Mouse (Mus musculus): ENCODE results near the gene Vamp5. TPM values are rescaled to one million over a fixed set of nuclear protein-coding genes. Genes with fewer than 3 reads are reported as not detected.

The Vamp5 gene
- polyA plus RNA-seq, 1 experiment from 2014 or later = 12.7 TPM

- no peaks in the 10 kb centered on the region for H3K27me3 ChIP-seq
- no peak overlapping the region for H3K9ac ChIP-seq (replicated peaks)
- H3K4me3 ChIP-seq = no peak overlapping the region
- ATAC-seq (ENCODE audit: low FRiP score, low read depth) = no peak
- no peaks in the 10 kb centered on the region for H3K4me1 ChIP-seq
- no peak overlapping the region for H3K4me2 ChIP-seq (replicated peaks)
- 91% methylated on average over 6 of the region's 6 CpGs for WGBS
- H3K36me3 ChIP-seq = peaks cover 97% of the 10 kb centered on the region
- no peak overlapping the region for H3K27ac ChIP-seq (replicated peaks)
- no peaks in the 10 kb centered on the region for H3K9me3 ChIP-seq
Observed at GRCm38 (mm10) chr6:72323786-72324508, 56.3 kb downstream of the Vamp5 start.

DNA sequence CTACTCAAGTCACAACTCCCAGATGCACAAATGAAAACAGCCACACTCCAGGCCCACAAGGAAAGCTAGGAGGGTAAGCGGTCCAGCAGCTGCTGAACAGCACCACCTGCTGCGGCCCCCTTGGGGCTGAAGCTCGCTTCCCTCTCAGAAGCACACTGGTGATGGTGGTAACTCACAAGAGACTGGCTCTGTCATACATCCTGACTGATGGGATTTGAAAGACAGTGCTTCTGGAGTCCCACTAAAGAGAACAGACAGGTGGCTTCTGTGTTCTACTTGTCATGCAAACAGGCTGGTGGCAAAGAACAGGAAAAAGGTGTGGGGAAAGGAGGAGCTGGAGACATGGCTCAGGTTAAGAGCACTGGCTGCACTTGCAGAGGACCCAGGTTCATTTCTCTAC, 57.3 kb downstream of the Vamp5 start:
- WGBS = 97% methylated on average over 3 of the region's 3 CpGs

DNA sequence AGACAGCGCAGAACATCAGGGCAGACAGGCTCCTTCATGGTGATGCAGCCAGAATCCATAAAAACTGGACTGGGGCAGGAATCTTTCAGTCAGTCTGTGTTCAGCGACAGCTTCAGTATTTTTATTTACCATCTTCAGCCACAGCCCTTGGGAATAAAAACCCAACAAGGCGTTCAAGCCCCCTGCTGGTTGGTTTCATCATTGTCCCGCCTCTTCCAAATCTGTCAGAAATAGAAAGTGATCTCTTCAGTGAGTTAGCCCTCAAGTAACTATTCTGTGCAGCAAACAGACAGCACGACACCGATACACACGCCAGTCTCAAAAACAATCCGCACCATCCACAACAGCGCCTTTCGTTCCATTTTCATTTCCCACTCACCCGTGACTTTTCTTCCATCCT, 61.2 kb downstream of the Vamp5 start:
- Histone ChIP-seq H3K27me3 (no peaks in the 10 kb centered on the region), H3K9me3 (no peaks in the 10 kb centered on the region), H3K36me3 (peaks cover 83% of the 10 kb centered on the region), H3K4me2 (replicated peaks) (no peak overlapping the region), H3K4me3 (no peak overlapping the region), H3K27ac (replicated peaks) (no peak overlapping the region), H3K9ac (replicated peaks) (no peak overlapping the region), H3K4me1 (no peaks in the 10 kb centered on the region)
- WGBS = 87% methylated on average over 11 of the region's 11 CpGs
- no peak for ATAC-seq (ENCODE audit: low FRiP score, low read depth)

More for the DNA sequence above, 57.3 kb downstream of the Vamp5 start:
- Histone ChIP-seq H3K4me2 (replicated peaks) (no peak overlapping the region), H3K9me3 (no peaks in the 10 kb centered on the region), H3K4me3 (no peak overlapping the region), H3K27ac (replicated peaks) (no peak overlapping the region), H3K9ac (replicated peaks) (no peak overlapping the region), H3K27me3 (no peaks in the 10 kb centered on the region), H3K36me3 (peaks cover 96% of the 10 kb centered on the region), H3K4me1 (no peaks in the 10 kb centered on the region)
- ATAC-seq (ENCODE audit: low FRiP score, low read depth) = no peak

Other genes starting within 250 kb of the Vamp5 start
- 6.2 and 8.6 TPM in 2 replicates for gene Atoh8, start 144.9 kb downstream of the Vamp5 start, polyA plus RNA-seq (2016; fragmentation: Nextera tagmentation; extraction: Ambion mirVana)
- not detected in 2 replicates for gene Sftpb, start 75.9 kb downstream of the Vamp5 start, polyA plus RNA-seq (2016; fragmentation: Nextera tagmentation; extraction: Ambion mirVana)
- 68.9 and 72.4 TPM in 2 replicates for gene Usp39, start 35.3 kb downstream of the Vamp5 start, polyA plus RNA-seq (2016; fragmentation: Nextera tagmentation; extraction: Ambion mirVana)
- gene 0610030E20Rik, start 33.2 kb downstream of the Vamp5 start, polyA plus RNA-seq (2016; fragmentation: Nextera tagmentation; extraction: Ambion mirVana) = 25.4 and 29.6 TPM in 2 replicates
- 7.3 and 8.2 TPM in 2 replicates for gene Tmem150a, start 25.0 kb downstream of the Vamp5 start, polyA plus RNA-seq (2016; fragmentation: Nextera tagmentation; extraction: Ambion mirVana)
- gene Rnf181, start 13.5 kb downstream of the Vamp5 start, polyA plus RNA-seq (2016; fragmentation: Nextera tagmentation; extraction: Ambion mirVana) = 98.1 and 98.7 TPM in 2 replicates
- 25.9 and 33.6 TPM in 2 replicates for gene Vamp8, start 10.2 kb upstream of the Vamp5 start, polyA plus RNA-seq (2016; fragmentation: Nextera tagmentation; extraction: Ambion mirVana)
- gene Ggcx, start 33.8 kb upstream of the Vamp5 start, polyA plus RNA-seq (2016; fragmentation: Nextera tagmentation; extraction: Ambion mirVana) = 20.6 and 24.3 TPM in 2 replicates
- gene Mat2a, start 59.1 kb upstream of the Vamp5 start, polyA plus RNA-seq (2016; fragmentation: Nextera tagmentation; extraction: Ambion mirVana) = 422 and 441 TPM in 2 replicates
- 0.63 and 0.97 TPM in 2 replicates for gene Sh2d6, start 141.2 kb upstream of the Vamp5 start, polyA plus RNA-seq (2016; fragmentation: Nextera tagmentation; extraction: Ambion mirVana)
- gene Capg, start 163.9 kb upstream of the Vamp5 start, polyA plus RNA-seq (2016; fragmentation: Nextera tagmentation; extraction: Ambion mirVana) = 5.8 and 6.1 TPM in 2 replicates
- gene Elmod3, start 217.9 kb upstream of the Vamp5 start, polyA plus RNA-seq (2016; fragmentation: Nextera tagmentation; extraction: Ambion mirVana) = 14.3 and 18.3 TPM in 2 replicates
- gene Retsat, start 218.0 kb upstream of the Vamp5 start, polyA plus RNA-seq (2016; fragmentation: Nextera tagmentation; extraction: Ambion mirVana) = 4.4 and 6.9 TPM in 2 replicates
- gene Tgoln1, start 236.5 kb upstream of the Vamp5 start, polyA plus RNA-seq (2016; fragmentation: Nextera tagmentation; extraction: Ambion mirVana) = 38.6 and 39.2 TPM in 2 replicates